Mouse (Mus musculus) T-helper 2 cell (primary cell): ENCODE measurements at regions not wholly inside any gene's neighbourhood (a gene's known extent, or its start where the extent isn't known, plus 50 kb on each side); places are given as distances from the start of the nearest gene placed in this dataset.

Experiments used
- in situ Hi-C: fragments of 300-600 bp; cut with MboI, MseI; formaldehyde crosslinking; loops from one replicate; pipeline ENCODE4 v1.15.1; 2025; ENCODE audit warnings: high pct_unique_total_duplicates

GRCm38 (mm10) chr4:75884371-75884770 lies 606.3 kb upstream of the Dmac1 start:
- in situ Hi-C loops = no loop called here

- in situ Hi-C loops = no loop called here
Observed at GRCm38 (mm10) chr4:75869771-75870170, 591.7 kb upstream of the Dmac1 start.

- in situ Hi-C loops = no loop called here
Observed at GRCm38 (mm10) chr4:75861076-75861475, 583.0 kb upstream of the Dmac1 start.

GRCm38 (mm10) chr4:75857769-75858408 lies 579.8 kb upstream of the Dmac1 start:
- in situ Hi-C loops = no loop called here

- in situ Hi-C loops = no loop called here
Observed at GRCm38 (mm10) chr4:75855688-75856296, 577.7 kb upstream of the Dmac1 start.

- in situ Hi-C loops = no loop called here
Observed at GRCm38 (mm10) chr4:75850343-75850742, 572.2 kb upstream of the Dmac1 start.

GRCm38 (mm10) chr4:75847675-75848385 lies 569.7 kb upstream of the Dmac1 start:
- in situ Hi-C loops = no loop called here

- in situ Hi-C loops = no loop called here
Observed at GRCm38 (mm10) chr4:75845021-75845420, 566.9 kb upstream of the Dmac1 start.

GRCm38 (mm10) chr4:75838619-75839018 lies 560.5 kb upstream of the Dmac1 start:
- in situ Hi-C loops = no loop called here

- in situ Hi-C loops = no loop called here
Observed at GRCm38 (mm10) chr4:75827082-75827711, 549.1 kb upstream of the Dmac1 start.

- in situ Hi-C loops = no loop called here
Observed at GRCm38 (mm10) chr4:75819193-75819603, 541.1 kb upstream of the Dmac1 start.

- in situ Hi-C loops = no loop called here
Observed at GRCm38 (mm10) chr4:75816026-75816425, 537.9 kb upstream of the Dmac1 start.

- in situ Hi-C loops = no loop called here
Observed at GRCm38 (mm10) chr4:75812266-75812665, 534.2 kb upstream of the Dmac1 start.

GRCm38 (mm10) chr4:75801870-75802269 lies 523.8 kb upstream of the Dmac1 start:
- in situ Hi-C loops = no loop called here

GRCm38 (mm10) chr4:75801156-75801555 lies 523.1 kb upstream of the Dmac1 start:
- in situ Hi-C loops = no loop called here

- in situ Hi-C loops = no loop called here
Observed at GRCm38 (mm10) chr4:75791789-75792188, 513.7 kb upstream of the Dmac1 start.

GRCm38 (mm10) chr4:75790920-75791589 lies 513.0 kb upstream of the Dmac1 start:
- in situ Hi-C loops = no loop called here

GRCm38 (mm10) chr4:75787405-75787804 lies 509.3 kb upstream of the Dmac1 start:
- in situ Hi-C loops = no loop called here

GRCm38 (mm10) chr4:75786391-75786790 lies 508.3 kb upstream of the Dmac1 start:
- in situ Hi-C loops = no loop called here

- in situ Hi-C loops = loop anchor here (10.0 kb wide), 1 partner anchor 1345 kb away; no protein-coding TSS in a partner anchor
Observed at GRCm38 (mm10) chr4:75779492-75779891, 501.4 kb upstream of the Dmac1 start.

GRCm38 (mm10) chr4:75764141-75764540 lies 486.0 kb upstream of the Dmac1 start:
- in situ Hi-C loops = no loop called here

- in situ Hi-C loops = no loop called here
Observed at GRCm38 (mm10) chr4:75744605-75745004, 466.5 kb upstream of the Dmac1 start.
